Mouse (Mus musculus): Measurements from ENCODE around the gene Dhdh.

DNA sequence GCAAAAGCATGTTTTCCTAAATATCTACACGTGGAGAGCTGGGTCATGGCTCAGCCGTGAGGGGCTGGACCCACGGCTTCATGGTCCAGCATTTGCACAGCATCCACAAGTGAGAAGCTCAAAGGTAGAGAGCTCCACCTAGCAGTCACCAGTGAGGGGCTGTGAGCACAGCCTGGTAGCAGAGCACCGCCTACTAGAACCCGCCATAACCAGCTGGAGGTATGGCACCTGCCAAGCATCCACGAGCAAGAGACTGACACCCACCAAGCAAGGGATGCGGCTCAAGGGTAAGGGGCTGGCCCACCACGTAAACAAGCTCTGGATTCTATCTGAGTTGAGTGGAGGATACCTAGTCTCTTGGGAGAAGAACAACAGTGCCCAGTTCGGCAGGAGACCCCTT is 23.1 kb downstream of the Dhdh start:
- TF ChIP-seq CTCF (IDR thresholded peaks at IDR 0.05; ENCODE audit: low read depth, low read length) (no peak), TAL1 (conservative IDR thresholded peaks at IDR 0.05; ENCODE audit: low read depth, low read length) (no peak), GATA1 (IDR thresholded peaks at IDR 0.05; ENCODE audit: borderline replicate concordance, low read length) (no peak), POLR2AphosphoS5 (IDR thresholded peaks at IDR 0.05; ENCODE audit: insufficient replicate concordance, low read depth, low read length) (no peak)
